Mouse (Mus musculus): ENCODE results near the gene Slc22a21. TPM values are rescaled to one million over a fixed set of nuclear protein-coding genes. Genes with fewer than 3 reads are reported as not detected.

The Slc22a21 gene
- 1.6 and 1.8 TPM in 2 replicates for polyA plus RNA-seq (2012; rRNA removed)

DNA sequence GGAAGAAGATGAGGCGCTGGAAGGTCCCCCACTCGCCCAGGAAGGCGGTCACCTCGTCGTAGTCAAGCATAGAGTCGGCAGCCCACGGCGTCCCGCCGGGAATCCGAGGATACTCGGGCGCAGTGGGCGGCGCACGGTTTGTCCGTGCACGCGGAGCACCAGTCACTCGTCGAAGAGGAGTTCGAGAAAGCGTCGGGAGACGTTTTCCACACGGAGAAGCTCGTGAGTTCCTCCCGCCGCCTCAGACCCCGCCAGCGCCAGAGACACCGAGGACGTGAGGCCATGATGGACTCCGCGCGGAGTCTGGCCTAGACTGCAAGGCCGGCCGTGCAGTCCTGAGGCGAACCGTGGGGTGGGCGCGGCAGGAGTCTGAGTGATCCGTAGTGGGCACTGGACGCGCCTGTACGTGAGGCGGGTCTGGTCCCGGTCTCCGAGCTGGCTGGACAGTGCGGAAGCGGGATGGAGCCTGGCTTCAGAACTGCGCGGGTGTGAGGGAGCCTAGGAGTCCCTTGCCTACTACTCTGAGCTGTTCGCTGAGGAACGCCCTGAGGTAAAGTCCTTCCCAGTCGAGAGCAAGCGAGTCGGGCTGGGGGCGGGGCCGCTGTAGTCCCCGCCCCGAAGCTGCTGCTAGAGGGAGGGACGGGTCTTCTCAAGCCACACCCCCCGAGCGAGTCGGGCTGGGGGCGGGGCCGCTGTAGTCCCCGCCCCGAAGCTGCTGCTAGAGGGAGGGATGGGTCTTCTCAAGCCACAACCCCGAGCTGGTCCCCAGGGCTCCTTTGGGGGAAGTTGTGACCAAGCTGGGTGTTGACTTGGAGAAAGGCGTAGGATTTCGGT is at the start of gene Slc22a21:
Gene Slc22a21, minus strand, starts transcription at position 545 of the 834 bp plus-strand sequence.
- Histone ChIP-seq H3K36me3 (ENCODE audit: control insufficient read depth, insufficient read depth, low read length) (no peaks in the 10 kb centered on the region), H3K4me1 (ENCODE audit: control insufficient read depth, insufficient read depth, insufficient read length) (peaks cover 3% of the 10 kb centered on the region; the same call in 1 of the 2 replicates), H3K27me3 (ENCODE audit: control insufficient read depth, insufficient read depth, low read length) (0 out of 2 replicates have a peak, but pooled peaks cover 1% of the 10 kb centered on the region), H3K27ac (ENCODE audit: insufficient read depth, low read length) (no peak within 1 kb of the TSS), H3K4me3 (ENCODE audit: extremely low read depth, insufficient read depth, insufficient read length) (peak within 1 kb of the TSS; percentile 65)
- 2% methylated on average over 73 of the region's 73 CpGs for WGBS
- DNase-seq (ENCODE audit: low read depth in 1 of 2, low spot score in 2 of 2), result peak; percentile 35 to 45
- no peak for TF ChIP-seq POLR2A (IDR thresholded peaks at IDR 0.05; ENCODE audit: low read depth, low read length)
- TF ChIP-seq CTCF (IDR thresholded peaks at IDR 0.05; ENCODE audit: extremely low read depth, insufficient read depth, insufficient read length, insufficient replicate concordance), result no peak

DNA sequence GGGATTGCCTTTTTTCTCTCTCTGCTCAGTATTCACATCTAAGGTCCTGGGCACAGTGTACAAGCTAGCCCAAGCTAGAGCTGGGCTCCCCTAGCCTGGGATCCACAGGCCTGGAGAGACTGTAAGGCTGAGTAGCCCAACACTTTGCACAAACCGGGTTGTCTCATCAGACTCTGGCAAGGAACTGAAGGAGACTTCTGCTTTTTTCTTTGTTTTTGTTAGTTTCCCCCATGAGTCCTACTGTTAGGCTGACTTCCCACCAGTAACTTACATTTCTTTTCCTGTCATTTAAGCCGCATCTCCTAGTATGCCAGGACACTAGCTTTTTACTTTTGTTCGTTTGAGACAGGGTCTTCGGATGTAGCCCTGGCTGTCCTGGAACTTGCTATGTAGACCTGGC is 48.9 kb upstream of the Slc22a21 start:
- 0 out of 2 replicates have a peak, but pooled peaks cover 1% of the 10 kb centered on the region for H3K27me3 ChIP-seq (ENCODE audit: control insufficient read depth, insufficient read depth, low read length)
- no peaks in the 10 kb centered on the region for H3K36me3 ChIP-seq (ENCODE audit: control insufficient read depth, insufficient read depth, low read length)
- TF ChIP-seq POLR2A (IDR thresholded peaks at IDR 0.05; ENCODE audit: low read depth, low read length) (no peak), CTCF (IDR thresholded peaks at IDR 0.05; ENCODE audit: extremely low read depth, insufficient read depth, insufficient read length, insufficient replicate concordance) (no peak)
- no peak overlapping the region for H3K4me3 ChIP-seq (ENCODE audit: extremely low read depth, insufficient read depth, insufficient read length)
- peaks cover 2% of the 10 kb centered on the region; the same call in 1 of the 2 replicates for H3K4me1 ChIP-seq (ENCODE audit: control insufficient read depth, insufficient read depth, insufficient read length)
- H3K27ac ChIP-seq (ENCODE audit: insufficient read depth, low read length), result peak overlapping the region; percentile 39; the same call in 1 of the 2 replicates
- 26% methylated on average over 4 of the region's 4 CpGs for WGBS
- no peak for DNase-seq (ENCODE audit: low read depth in 1 of 2, low spot score in 2 of 2)

DNA sequence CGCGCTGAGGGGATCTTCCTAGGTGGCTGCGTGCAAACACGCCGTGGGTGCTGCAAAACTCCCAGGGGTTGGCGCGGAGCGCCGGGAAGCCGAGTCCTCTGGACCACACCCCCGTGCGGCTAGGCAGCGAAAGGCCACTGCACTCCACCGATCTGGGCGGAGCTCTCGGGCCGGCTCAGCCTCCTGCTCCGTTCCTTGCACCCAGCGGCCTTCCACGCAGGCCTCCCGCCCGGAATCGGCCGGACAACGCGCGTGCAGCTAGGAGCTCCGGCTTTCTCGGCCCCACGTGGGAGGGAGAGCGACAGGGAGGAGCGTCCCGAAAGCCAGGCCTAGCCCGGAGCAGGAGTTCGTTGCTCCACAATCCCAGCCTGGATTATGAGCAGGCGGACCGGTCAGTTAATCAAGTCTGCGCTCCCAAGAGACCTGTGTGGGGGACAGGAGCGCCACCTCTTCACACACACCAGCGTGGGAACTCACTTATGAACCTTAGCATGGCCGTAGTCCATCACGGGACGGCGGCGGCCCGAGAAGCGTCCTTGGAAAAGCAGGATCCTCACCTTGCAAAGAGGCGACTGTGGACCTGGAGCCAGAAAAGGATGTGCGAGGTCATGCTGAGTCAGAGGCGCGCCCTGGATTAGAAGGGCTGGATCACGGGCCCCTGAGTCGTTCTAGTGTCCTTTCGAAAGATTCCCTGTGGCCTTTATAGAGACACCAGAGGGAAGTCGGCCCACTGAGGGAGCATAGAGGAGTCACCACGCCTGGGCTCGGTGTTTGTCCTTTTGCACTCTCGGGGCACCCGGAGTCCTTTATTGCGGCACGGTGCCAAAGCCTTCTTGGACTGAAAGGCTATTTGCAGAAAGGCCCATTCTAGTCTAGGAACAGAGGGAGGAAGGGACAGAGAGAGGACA is 48.2 kb upstream of the Slc22a21 start, which contains the start of gene Slc22a4:
Gene Slc22a4, minus strand, starts transcription at position 47 of the 908 bp plus-strand sequence.
- WGBS, result 3% methylated on average over 61 of the region's 61 CpGs
- peaks cover 2% of the 10 kb centered on the region; the same call in 1 of the 2 replicates for H3K4me1 ChIP-seq (ENCODE audit: control insufficient read depth, insufficient read depth, insufficient read length)
- DNase-seq (ENCODE audit: low read depth in 1 of 2, low spot score in 2 of 2), result peak in 1 of 2 experiments; percentile 29
- peak within 1 kb of the TSS; percentile 39; the same call in 1 of the 2 replicates for H3K27ac ChIP-seq (ENCODE audit: insufficient read depth, low read length)
- no peak for TF ChIP-seq CTCF (IDR thresholded peaks at IDR 0.05; ENCODE audit: extremely low read depth, insufficient read depth, insufficient read length, insufficient replicate concordance)
- TF ChIP-seq POLR2A (IDR thresholded peaks at IDR 0.05; ENCODE audit: low read depth, low read length), result no peak
- peak within 1 kb of the TSS; percentile 51 for H3K4me3 ChIP-seq (ENCODE audit: extremely low read depth, insufficient read depth, insufficient read length)
- H3K36me3 ChIP-seq (ENCODE audit: control insufficient read depth, insufficient read depth, low read length), result no peaks in the 10 kb centered on the region
- H3K27me3 ChIP-seq (ENCODE audit: control insufficient read depth, insufficient read depth, low read length), result 0 out of 2 replicates have a peak, but pooled peaks cover 1% of the 10 kb centered on the region

GRCm38 (mm10) chr11:54027131-54028043 is 47.3 kb upstream of the Slc22a21 start:
- H3K27me3 ChIP-seq (ENCODE audit: control insufficient read depth, insufficient read depth, low read length), result 0 out of 2 replicates have a peak, but pooled peaks cover 1% of the 10 kb centered on the region
- peak overlapping the region; percentile 1; the same call in 1 of the 2 replicates for H3K27ac ChIP-seq (ENCODE audit: insufficient read depth, low read length)
- H3K4me1 ChIP-seq (ENCODE audit: control insufficient read depth, insufficient read depth, insufficient read length), result peaks cover 2% of the 10 kb centered on the region; the same call in 1 of the 2 replicates
- H3K4me3 ChIP-seq (ENCODE audit: extremely low read depth, insufficient read depth, insufficient read length), result peak overlapping the region; percentile 51
- no peak for DNase-seq (ENCODE audit: low read depth in 1 of 2, low spot score in 2 of 2)
- no peaks in the 10 kb centered on the region for H3K36me3 ChIP-seq (ENCODE audit: control insufficient read depth, insufficient read depth, low read length)
- no peak for TF ChIP-seq POLR2A (IDR thresholded peaks at IDR 0.05; ENCODE audit: low read depth, low read length)
- TF ChIP-seq CTCF (IDR thresholded peaks at IDR 0.05; ENCODE audit: extremely low read depth, insufficient read depth, insufficient read length, insufficient replicate concordance), result no peak
- 44% methylated on average over 31 of the region's 31 CpGs for WGBS

DNA sequence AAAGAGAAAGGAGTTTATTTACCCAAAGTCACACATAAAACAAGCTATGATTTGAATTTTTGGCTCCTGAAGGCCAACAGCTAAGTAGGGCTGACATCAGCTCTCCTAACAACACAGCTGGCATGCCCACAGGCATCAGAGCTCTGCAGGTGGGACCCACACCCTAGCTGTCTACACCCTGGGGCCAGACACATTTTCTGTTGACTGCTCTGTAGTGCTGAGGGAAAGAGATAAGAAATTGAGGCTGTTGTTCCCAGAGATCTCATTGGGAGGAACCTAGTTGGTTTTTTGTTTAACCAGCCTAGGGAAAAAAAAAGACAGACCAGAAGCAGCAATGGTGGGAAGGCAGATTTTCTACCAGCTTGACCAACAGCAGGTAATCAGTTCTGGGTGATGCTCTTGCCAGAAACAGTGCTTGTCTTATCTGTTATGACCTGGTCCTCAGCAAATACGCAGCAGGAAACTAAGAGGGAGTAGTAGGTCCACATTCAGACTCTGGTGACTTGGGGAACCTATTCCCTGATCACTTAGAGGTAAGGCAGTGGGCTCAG is 46.4 kb upstream of the Slc22a21 start:
- Histone ChIP-seq H3K27ac (ENCODE audit: insufficient read depth, low read length) (peak overlapping the region; percentile 1; the same call in 1 of the 2 replicates), H3K36me3 (ENCODE audit: control insufficient read depth, insufficient read depth, low read length) (no peaks in the 10 kb centered on the region), H3K27me3 (ENCODE audit: control insufficient read depth, insufficient read depth, low read length) (0 out of 2 replicates have a peak, but pooled peaks cover 1% of the 10 kb centered on the region), H3K4me1 (ENCODE audit: control insufficient read depth, insufficient read depth, insufficient read length) (peaks cover 2% of the 10 kb centered on the region; the same call in 1 of the 2 replicates), H3K4me3 (ENCODE audit: extremely low read depth, insufficient read depth, insufficient read length) (peak overlapping the region; percentile 51)
- no peak for TF ChIP-seq POLR2A (IDR thresholded peaks at IDR 0.05; ENCODE audit: low read depth, low read length)
- no peak for TF ChIP-seq CTCF (IDR thresholded peaks at IDR 0.05; ENCODE audit: extremely low read depth, insufficient read depth, insufficient read length, insufficient replicate concordance)
- no peak for DNase-seq (ENCODE audit: low read depth in 1 of 2, low spot score in 2 of 2)
- 75% methylated on average over 1 of the region's 1 CpGs for WGBS

All from spleen, adult 2 months (tissue).